Mouse (Mus musculus) midbrain, embryonic 16.5 days (tissue): ENCODE measurements around the gene Arl15. TPM values are rescaled to one million over a fixed set of nuclear protein-coding genes. Genes with fewer than 3 reads are reported as not detected.

Experiments used
- ATAC-seq: fragments of 200-750 bp; cut with Nextera tagmentation; 2 replicates; pipeline ENCODE4 v1.8.0; 2017; ENCODE audit warnings: moderate TSS enrichment
- H3K27ac ChIP-seq: fragments of 300-500 bp; sonication (generic); 2 replicates; pipeline ENCODE4 v1.5.1; 2014; ENCODE audit warnings: mild to moderate bottlenecking, low read length, mixed read lengths
- H3K27me3 ChIP-seq: fragments of 300-500 bp; sonication (generic); 2 replicates; pipeline ENCODE4 v1.6.1; 2014; ENCODE audit warnings: low read depth, low read length, mixed read lengths; ENCODE audit not compliant: control insufficient read depth, insufficient read depth
- H3K36me3 ChIP-seq: fragments of 300-500 bp; sonication (generic); 2 replicates; pipeline ENCODE4 v1.6.1; 2014; ENCODE audit warnings: mild to moderate bottlenecking, low read length, moderate library complexity, mixed read lengths; ENCODE audit not compliant: control insufficient read depth, insufficient read depth
- H3K4me1 ChIP-seq: fragments of 300-500 bp; sonication (generic); 2 replicates; pipeline ENCODE4 v1.6.1; 2014; ENCODE audit warnings: mild to moderate bottlenecking, low read length, mixed read lengths; ENCODE audit not compliant: control insufficient read depth, insufficient read depth
- H3K4me2 ChIP-seq: fragments of 300-500 bp; sonication (generic); 2 replicates; pipeline ENCODE4 v1.6.1; 2014; ENCODE audit warnings: mild to moderate bottlenecking, low read length, mixed read lengths
- H3K4me3 ChIP-seq: fragments of 300-500 bp; sonication (generic); 2 replicates; pipeline ENCODE4 v1.5.1; 2014; ENCODE audit warnings: low read depth, mild to moderate bottlenecking, low read length, moderate library complexity, mixed read lengths
- H3K9ac ChIP-seq: fragments of 300-500 bp; sonication (generic); 2 replicates; pipeline ENCODE4 v1.6.1; 2014; ENCODE audit warnings: low read depth, low read length, mixed read lengths
- H3K9me3 ChIP-seq: fragments of 300-500 bp; sonication (generic); replicated peaks from 2 replicates; pipeline ENCODE4 v1.6.1; 2014; ENCODE audit warnings: mild to moderate bottlenecking, low read length, mixed read lengths; ENCODE audit not compliant: control insufficient read depth, poor library complexity, severe bottlenecking
- WGBS: fragments of 180-500 bp; shearing (Covaris S2); extraction: QIAGEN DNeasy Blood & Tissue Kit; methylation state at CpG from one replicate; pipeline ENCODE4 v1.1.7; 2014; 5-methylcytosine and 5-hydroxymethylcytosine counted together
- polyA plus RNA-seq: library from polyadenylated mRNA; unstranded; fragments of >200 nt; fragmentation: Nextera tagmentation; extraction: Ambion mirVana; gene quantifications from 2 replicates; pipeline ENCODE4 v1.2.1, GENCODE M21; 2015

Gene Arl15
- polyA plus RNA-seq, 1 experiment from 2014 or later, result 17.4 TPM

DNA sequence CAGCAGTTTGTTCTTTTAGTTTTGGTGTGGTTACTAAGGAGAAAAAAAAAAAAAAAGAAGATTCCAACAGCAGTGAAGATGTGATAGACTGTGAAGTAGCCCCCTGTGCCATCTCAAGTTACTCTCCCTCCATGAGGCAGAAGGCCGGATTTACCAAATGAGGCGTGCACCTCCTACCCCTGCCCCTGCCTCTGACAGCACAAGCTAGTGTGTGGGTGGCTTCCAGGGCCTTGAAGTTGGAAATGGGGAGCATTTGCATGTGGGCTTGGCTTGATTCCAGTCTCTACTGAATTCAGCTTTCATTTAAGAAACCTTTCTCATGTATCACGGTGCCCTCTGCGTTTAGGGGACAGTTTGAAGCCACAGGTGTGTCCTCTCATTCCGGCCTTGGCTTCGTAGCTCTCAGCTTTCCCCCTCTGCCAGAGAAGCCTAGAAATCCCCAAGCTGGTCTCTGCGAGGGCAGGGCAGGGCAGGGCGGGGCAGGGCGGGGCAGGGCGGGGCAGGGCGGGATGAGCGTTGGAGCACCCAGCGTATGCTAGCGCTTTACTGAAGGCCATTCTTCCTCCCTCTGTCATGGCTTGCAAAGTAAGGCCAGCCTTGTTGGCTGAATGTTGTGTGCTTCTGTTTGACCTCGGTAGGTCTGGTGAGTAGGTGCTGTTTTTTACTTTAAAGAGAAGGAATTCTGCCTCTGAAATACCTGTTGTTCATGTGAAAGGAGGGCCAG, 21.6 kb downstream of the Arl15 start:
- Histone ChIP-seq H3K27me3 (no peaks in the 10 kb centered on the region), H3K4me1 (peaks cover 4% of the 10 kb centered on the region; the same call in 1 of the 2 replicates), H3K9ac (no peak overlapping the region), H3K9me3 (no peaks in the 10 kb centered on the region), H3K27ac (no peak overlapping the region), H3K4me3 (no peak overlapping the region), H3K4me2 (no peak overlapping the region), H3K36me3 (no peaks in the 10 kb centered on the region)
- ATAC-seq, result no peak
- 41% methylated on average over 15 of the region's 15 CpGs for WGBS

DNA sequence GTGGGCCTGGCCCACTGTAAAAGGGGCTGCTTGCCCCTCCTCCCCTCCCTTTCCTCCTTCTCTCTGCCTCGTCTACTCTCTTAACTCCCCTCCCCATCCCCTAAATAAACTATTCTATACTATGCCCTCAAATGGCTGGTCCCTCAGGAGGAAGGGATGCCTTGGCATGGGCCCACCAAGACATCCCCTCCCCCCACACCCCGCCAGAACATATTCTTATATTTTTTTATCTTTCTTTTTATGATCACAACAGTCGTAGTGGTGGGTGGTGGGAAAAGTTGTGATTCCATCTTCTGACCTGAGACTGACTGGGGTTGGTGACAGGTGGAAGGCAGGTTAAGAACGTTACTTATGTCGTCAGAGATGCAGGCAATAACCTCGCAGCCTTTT, 22.1 kb downstream of the Arl15 start:
- Histone ChIP-seq H3K36me3 (no peaks in the 10 kb centered on the region), H3K27me3 (no peaks in the 10 kb centered on the region), H3K9me3 (no peaks in the 10 kb centered on the region), H3K4me1 (peaks cover 4% of the 10 kb centered on the region; the same call in 1 of the 2 replicates), H3K27ac (no peak overlapping the region), H3K4me2 (no peak overlapping the region), H3K9ac (no peak overlapping the region), H3K4me3 (no peak overlapping the region)
- no peak for ATAC-seq
- WGBS, result 82% methylated on average over 6 of the region's 6 CpGs

DNA sequence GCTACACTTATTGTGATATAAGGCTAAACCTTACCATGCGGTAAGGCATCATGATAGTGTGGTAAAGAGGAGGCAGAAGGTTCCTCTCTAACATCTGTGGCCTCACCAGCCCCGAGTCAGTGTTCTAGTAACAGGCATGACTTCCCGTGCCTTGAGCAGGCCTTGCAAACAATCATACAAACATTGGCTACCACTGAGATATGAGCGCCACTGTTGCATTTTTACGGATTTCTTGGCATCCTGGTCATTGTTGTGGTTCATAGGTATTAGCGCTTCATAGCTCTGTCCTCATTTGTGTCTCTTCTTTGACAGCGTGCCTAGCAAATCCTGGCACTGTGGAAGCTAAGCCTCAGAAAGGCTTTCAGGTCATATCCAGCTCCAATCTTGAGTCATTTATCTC, 24.7 kb downstream of the Arl15 start:
- 94% methylated on average over 7 of the region's 7 CpGs for WGBS

DNA sequence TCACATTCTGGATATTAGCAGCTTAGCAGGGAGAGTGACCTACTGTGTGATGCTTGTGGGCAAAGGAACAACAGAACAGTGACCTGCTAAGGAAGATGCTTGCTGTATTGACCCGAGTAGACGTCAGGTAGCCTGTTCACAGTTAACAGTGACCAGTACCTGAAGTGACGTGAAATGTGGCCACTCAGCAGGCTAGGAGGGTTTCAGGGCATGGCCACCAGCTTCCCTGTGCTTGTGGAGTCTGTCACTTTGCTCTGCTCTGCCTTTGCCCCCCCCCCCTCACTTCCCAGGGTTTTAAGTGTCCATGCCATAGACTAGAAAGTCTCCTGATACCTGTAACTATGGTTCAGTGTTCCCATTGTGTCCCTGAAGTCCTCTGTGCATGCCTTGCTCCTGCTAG, 25.9 kb downstream of the Arl15 start:
- Histone ChIP-seq H3K4me2 (no peak overlapping the region), H3K27me3 (no peaks in the 10 kb centered on the region), H3K9me3 (no peaks in the 10 kb centered on the region), H3K4me1 (no peaks in the 10 kb centered on the region), H3K36me3 (no peaks in the 10 kb centered on the region), H3K4me3 (no peak overlapping the region), H3K27ac (no peak overlapping the region), H3K9ac (no peak overlapping the region)
- ATAC-seq, result no peak
- 91% methylated on average over 3 of the region's 3 CpGs for WGBS

More for the DNA sequence above, 24.7 kb downstream of the Arl15 start:
- no peaks in the 10 kb centered on the region for H3K9me3 ChIP-seq
- no peaks in the 10 kb centered on the region for H3K27me3 ChIP-seq
- H3K4me3 ChIP-seq, result no peak overlapping the region
- H3K4me2 ChIP-seq, result no peak overlapping the region
- H3K4me1 ChIP-seq, result no peaks in the 10 kb centered on the region
- no peaks in the 10 kb centered on the region for H3K36me3 ChIP-seq
- ATAC-seq, result no peak
- H3K27ac ChIP-seq, result no peak overlapping the region
- no peak overlapping the region for H3K9ac ChIP-seq

DNA sequence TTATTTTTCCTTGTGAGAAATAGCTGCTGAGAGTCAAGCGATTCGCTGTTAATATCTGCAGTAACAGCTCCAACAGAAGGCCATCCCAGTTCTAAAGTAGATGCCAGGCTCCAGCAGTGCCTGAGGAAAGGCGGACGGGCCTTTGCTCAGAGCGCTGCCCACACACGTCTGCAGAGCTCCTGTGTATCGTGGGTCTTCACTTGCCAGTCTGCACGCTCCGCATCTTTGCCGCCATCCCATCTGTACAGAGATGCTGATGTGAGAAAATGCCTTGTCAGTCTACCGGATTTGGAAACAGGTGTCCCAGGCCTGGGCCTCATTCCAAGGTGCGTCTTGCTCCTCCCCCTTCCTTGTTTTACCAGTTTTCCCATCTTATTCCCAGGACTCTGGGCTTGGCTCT, 27.6 kb downstream of the Arl15 start:
- WGBS, result 84% methylated on average over 12 of the region's 12 CpGs

DNA sequence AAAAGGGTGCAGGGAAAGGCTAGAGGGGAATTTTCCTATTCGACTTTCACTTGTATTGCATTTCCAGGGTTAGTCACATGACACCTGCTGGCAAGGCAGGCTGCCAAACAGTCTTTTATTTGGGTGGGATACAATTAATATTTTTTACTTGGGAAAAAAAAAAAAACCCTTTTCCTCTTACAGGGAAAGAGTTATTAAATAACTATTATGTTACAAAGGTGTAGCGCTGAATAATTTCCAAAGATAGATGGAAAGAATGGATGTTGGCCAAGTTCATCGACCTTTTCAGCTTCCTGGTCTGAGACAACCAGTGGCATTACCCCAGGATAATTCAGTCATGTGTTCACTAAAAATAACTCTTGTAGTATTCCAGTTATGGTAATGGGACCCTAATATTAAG, 29.7 kb downstream of the Arl15 start:
- Histone ChIP-seq H3K4me2 (no peak overlapping the region), H3K27me3 (no peaks in the 10 kb centered on the region), H3K27ac (no peak overlapping the region), H3K9ac (no peak overlapping the region), H3K9me3 (no peaks in the 10 kb centered on the region), H3K36me3 (no peaks in the 10 kb centered on the region), H3K4me3 (no peak overlapping the region), H3K4me1 (no peaks in the 10 kb centered on the region)
- ATAC-seq, result no peak
- 84% methylated on average over 3 of the region's 3 CpGs for WGBS

More for the DNA sequence above, 27.6 kb downstream of the Arl15 start:
- no peak overlapping the region for H3K9ac ChIP-seq
- no peaks in the 10 kb centered on the region for H3K9me3 ChIP-seq
- H3K27me3 ChIP-seq, result no peaks in the 10 kb centered on the region
- H3K4me2 ChIP-seq, result no peak overlapping the region
- no peak for ATAC-seq
- no peak overlapping the region for H3K4me3 ChIP-seq
- no peaks in the 10 kb centered on the region for H3K36me3 ChIP-seq
- H3K4me1 ChIP-seq, result no peaks in the 10 kb centered on the region
- no peak overlapping the region for H3K27ac ChIP-seq

DNA sequence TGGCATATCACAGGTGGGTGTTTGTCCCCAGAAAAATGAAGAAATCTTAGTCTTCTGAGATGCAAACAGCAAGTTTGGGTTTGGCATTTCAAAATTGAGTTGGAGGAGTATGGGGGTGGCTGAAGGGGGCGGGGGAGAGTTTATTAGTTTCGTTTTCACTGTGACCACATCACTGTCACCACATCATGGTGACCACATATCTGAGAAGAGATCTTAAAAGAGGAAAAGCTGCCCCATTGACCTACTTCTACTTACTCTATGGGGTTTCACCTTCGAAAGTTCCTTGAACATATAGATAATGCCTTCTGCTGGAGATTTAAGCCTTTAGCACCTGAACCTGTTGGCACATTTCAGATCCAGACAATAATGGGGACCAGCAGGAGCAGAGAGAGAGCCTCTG, 34.3 kb downstream of the Arl15 start:
- H3K4me3 ChIP-seq, result no peak overlapping the region
- WGBS, result 92% methylated on average over 3 of the region's 3 CpGs
- H3K4me2 ChIP-seq, result no peak overlapping the region
- no peaks in the 10 kb centered on the region for H3K9me3 ChIP-seq
- no peak overlapping the region for H3K9ac ChIP-seq
- no peak overlapping the region for H3K27ac ChIP-seq
- no peaks in the 10 kb centered on the region for H3K36me3 ChIP-seq
- H3K4me1 ChIP-seq, result no peaks in the 10 kb centered on the region
- no peaks in the 10 kb centered on the region for H3K27me3 ChIP-seq
- ATAC-seq, result no peak

DNA sequence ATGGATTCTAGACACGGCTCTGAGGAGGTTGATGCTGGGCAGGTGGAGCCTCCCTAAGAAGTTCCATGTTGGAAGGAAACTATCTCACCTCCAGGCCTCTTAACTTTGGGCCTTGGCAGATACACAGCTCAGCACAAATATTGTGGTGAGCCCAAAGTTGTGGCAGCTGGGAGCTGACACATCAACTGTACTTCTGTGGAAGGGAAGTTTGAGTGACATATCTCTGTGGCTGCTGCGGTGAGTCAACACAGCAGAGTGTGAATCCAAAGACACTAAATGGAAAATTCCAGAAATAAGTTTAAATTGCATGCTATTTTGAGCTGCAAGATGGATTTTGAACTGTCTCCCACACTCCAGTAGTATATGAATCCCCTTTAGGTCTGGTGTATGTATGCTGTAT, 34.8 kb downstream of the Arl15 start:
- Histone ChIP-seq H3K27me3 (no peaks in the 10 kb centered on the region), H3K36me3 (no peaks in the 10 kb centered on the region)

DNA sequence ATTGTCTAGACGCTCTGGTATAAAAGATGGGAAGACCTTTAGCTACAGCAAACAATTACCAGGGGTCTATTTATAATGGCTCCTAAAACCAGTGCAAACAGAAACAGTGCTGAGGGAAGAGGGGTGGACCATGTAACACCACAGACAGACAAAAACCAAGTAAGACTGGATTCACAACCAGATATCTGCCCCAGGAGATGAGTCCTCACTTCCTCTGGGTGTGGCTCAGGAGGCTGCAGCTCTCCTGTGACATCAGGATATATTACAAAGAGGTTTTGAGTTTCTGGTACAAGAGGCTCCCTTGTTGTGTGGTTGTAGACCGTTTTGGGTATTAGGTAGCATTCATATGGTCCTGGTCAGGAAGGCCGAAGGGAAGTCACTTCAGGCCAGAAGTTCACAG, 36.5 kb downstream of the Arl15 start:
- Histone ChIP-seq H3K27ac (no peak overlapping the region), H3K9ac (no peak overlapping the region), H3K9me3 (no peaks in the 10 kb centered on the region), H3K36me3 (no peaks in the 10 kb centered on the region), H3K27me3 (no peaks in the 10 kb centered on the region), H3K4me1 (no peaks in the 10 kb centered on the region), H3K4me2 (no peak overlapping the region), H3K4me3 (no peak overlapping the region)
- no peak for ATAC-seq
- 91% methylated on average over 3 of the region's 3 CpGs for WGBS

More for the DNA sequence above, 34.8 kb downstream of the Arl15 start:
- Histone ChIP-seq H3K27ac (no peak overlapping the region), H3K9me3 (no peaks in the 10 kb centered on the region), H3K4me2 (no peak overlapping the region), H3K4me3 (no peak overlapping the region), H3K9ac (no peak overlapping the region), H3K4me1 (no peaks in the 10 kb centered on the region)
- no peak for ATAC-seq
- 93% methylated on average over 2 of the region's 2 CpGs for WGBS
